Mouse (Mus musculus) thymus, adult 2 months (tissue): Measurements from ENCODE around the gene Hyal3.

Experiments
- CTCF ChIP-seq: fragments of 200-500 bp; IDR thresholded peaks from 2 replicates; pipeline ENCODE4 v1.5.1; 2012; ENCODE audit warnings: mild to moderate bottlenecking, control low read depth, low read length, moderate library complexity, borderline replicate concordance; ENCODE audit not compliant: control insufficient read depth, poor library complexity, insufficient read depth; ENCODE audit errors: extremely low read depth
- POLR2A ChIP-seq: fragments of 200-500 bp; IDR thresholded peaks from 2 replicates; pipeline ENCODE4 v1.6.1; 2012; ENCODE audit warnings: mild to moderate bottlenecking, low read length, control low read depth, moderate library complexity; ENCODE audit not compliant: control insufficient read depth, poor library complexity, insufficient read depth; ENCODE audit errors: extremely low read depth

- TF ChIP-seq CTCF (no peak), POLR2A (no peak)
Observed at GRCm38 (mm10) chr9:107596619-107597569, 16.3 kb downstream of the Hyal3 start.
